Mouse (Mus musculus): ENCODE results near the gene Farp1. TPM values are rescaled to one million over a fixed set of nuclear protein-coding genes. Genes with fewer than 3 reads are reported as not detected.

Gene Farp1
- total RNA-seq, 2 experiments from 2014 or later = 10.7 to 12.0 TPM

- no peak for DNase-seq (ENCODE audit: low spot score)
- intact Hi-C loops (cut with DNase I) = no loop called here
These were observed 245.8 kb downstream of the Farp1 start for GRCm38 (mm10) chr14:121280601-121281335.

GRCm38 (mm10) chr14:121281336-121281710 is 246.3 kb downstream of the Farp1 start:
- no peak for DNase-seq (ENCODE audit: low spot score)
- intact Hi-C loops (cut with DNase I) = no loop called here

GRCm38 (mm10) chr14:121285379-121286120 is 250.6 kb downstream of the Farp1 start:
- no peak for DNase-seq (ENCODE audit: low spot score)
- intact Hi-C loops (cut with DNase I) = no loop called here

- intact Hi-C loops (cut with DNase I) = no loop called here
These were observed 256.9 kb downstream of the Farp1 start for GRCm38 (mm10) chr14:121291881-121292280.

GRCm38 (mm10) chr14:121292391-121292790 is 257.4 kb downstream of the Farp1 start:
- intact Hi-C loops (cut with DNase I) = no loop called here
- no peak for DNase-seq (ENCODE audit: low spot score)

More at GRCm38 (mm10) chr14:121291881-121292280, 256.9 kb downstream of the Farp1 start:
- DNase-seq (ENCODE audit: low spot score) = no peak

GRCm38 (mm10) chr14:121294484-121294883 is 259.5 kb downstream of the Farp1 start:
- intact Hi-C loops (cut with DNase I) = no loop called here
- no peak for DNase-seq (ENCODE audit: low spot score)

- DNase-seq (ENCODE audit: low spot score) = no peak
- intact Hi-C loops (cut with DNase I) = no loop called here
These were observed 262.1 kb downstream of the Farp1 start for GRCm38 (mm10) chr14:121297103-121297502.

- no peak for DNase-seq (ENCODE audit: low spot score)
These were observed 263.5 kb downstream of the Farp1 start for GRCm38 (mm10) chr14:121298537-121298936.

GRCm38 (mm10) chr14:121299093-121299492 is 264.1 kb downstream of the Farp1 start:
- intact Hi-C loops (cut with DNase I) = no loop called here
- no peak for DNase-seq (ENCODE audit: low spot score)

More at GRCm38 (mm10) chr14:121298537-121298936, 263.5 kb downstream of the Farp1 start:
- intact Hi-C loops (cut with DNase I) = no loop called here

GRCm38 (mm10) chr14:121304523-121304922 is 269.5 kb downstream of the Farp1 start:
- no peak for DNase-seq (ENCODE audit: low spot score)
- intact Hi-C loops (cut with DNase I) = no loop called here

- intact Hi-C loops (cut with DNase I) = no loop called here
These were observed 270.5 kb downstream of the Farp1 start for GRCm38 (mm10) chr14:121305316-121306064.

GRCm38 (mm10) chr14:121309909-121310308 is 274.9 kb downstream of the Farp1 start:
- DNase-seq (ENCODE audit: low spot score) = no peak
- intact Hi-C loops (cut with DNase I) = no loop called here

More at GRCm38 (mm10) chr14:121305316-121306064, 270.5 kb downstream of the Farp1 start:
- DNase-seq (ENCODE audit: low spot score) = no peak

GRCm38 (mm10) chr14:121310325-121311080 is 275.5 kb downstream of the Farp1 start:
- intact Hi-C loops (cut with DNase I) = no loop called here
- DNase-seq (ENCODE audit: low spot score) = no peak

GRCm38 (mm10) chr14:121311083-121311482 is 276.1 kb downstream of the Farp1 start:
- DNase-seq (ENCODE audit: low spot score) = no peak
- intact Hi-C loops (cut with DNase I) = no loop called here

GRCm38 (mm10) chr14:121313283-121313682 is 278.3 kb downstream of the Farp1 start:
- no peak for DNase-seq (ENCODE audit: low spot score)
- intact Hi-C loops (cut with DNase I) = no loop called here

- intact Hi-C loops (cut with DNase I) = no loop called here
- no peak for DNase-seq (ENCODE audit: low spot score)
These were observed 279.9 kb downstream of the Farp1 start for GRCm38 (mm10) chr14:121314934-121315333.

GRCm38 (mm10) chr14:121316136-121316535 is 281.1 kb downstream of the Farp1 start:
- no peak for DNase-seq (ENCODE audit: low spot score)
- intact Hi-C loops (cut with DNase I) = no loop called here

- DNase-seq (ENCODE audit: low spot score) = no peak
- intact Hi-C loops (cut with DNase I) = no loop called here
These were observed 281.8 kb downstream of the Farp1 start for GRCm38 (mm10) chr14:121316631-121317311.

GRCm38 (mm10) chr14:121317312-121317671 is 282.3 kb downstream of the Farp1 start:
- intact Hi-C loops (cut with DNase I) = no loop called here
- DNase-seq (ENCODE audit: low spot score) = no peak

Data from heart, postnatal 25 days (tissue).